Mouse (Mus musculus) cerebellum, adult 2 months (tissue): Measurements from ENCODE around the gene Cbr1.

ENCODE experiments used
- CTCF ChIP-seq: fragments of 200-500 bp; IDR thresholded peaks from 2 replicates; pipeline ENCODE4 v1.5.1; 2011; ENCODE audit warnings: low read depth, mild to moderate bottlenecking, control low read depth, low read length, moderate library complexity, borderline replicate concordance; ENCODE audit not compliant: insufficient read depth
- POLR2A ChIP-seq: fragments of 200-500 bp; IDR thresholded peaks from 2 replicates; pipeline ENCODE4 v1.6.1; 2011; ENCODE audit warnings: low read length, control low read depth, borderline replicate concordance; ENCODE audit not compliant: insufficient read depth

DNA sequence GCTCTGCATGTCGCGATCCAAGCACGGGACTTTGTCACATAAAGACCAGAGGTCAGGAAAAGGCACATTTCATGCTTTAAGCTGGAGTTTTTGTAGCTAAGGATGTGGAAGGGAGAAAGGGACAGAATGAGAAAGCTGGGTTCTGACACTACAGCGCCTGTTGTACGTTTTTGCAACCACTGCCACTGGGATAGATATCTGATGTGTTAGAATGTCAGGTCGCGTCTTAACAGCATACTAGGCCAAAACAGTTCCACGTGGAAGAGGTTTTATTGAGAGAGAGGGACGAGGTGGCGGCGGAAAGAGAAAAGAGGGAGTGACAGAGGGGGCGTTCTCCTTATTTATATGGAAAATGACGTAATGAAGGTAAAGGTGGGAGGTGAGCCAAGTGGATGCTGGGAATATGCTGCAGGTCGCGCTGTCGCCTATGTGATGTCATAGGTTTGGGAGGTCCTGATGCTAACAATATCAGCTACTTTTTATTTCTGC, 1.1 kb upstream of the Cbr1 start:
- TF ChIP-seq CTCF: no peak
- TF ChIP-seq POLR2A: no peak
